Mouse (Mus musculus): ENCODE measurements around the gene Cfap97d1. TPM values are rescaled to one million over a fixed set of nuclear protein-coding genes. Genes with fewer than 3 reads are reported as not detected.
A peak's percentile ranks its signal among the peaks of the same experiment; 100 is the strongest.

The Cfap97d1 gene
- polyA plus RNA-seq, 1 experiment from 2014 or later: not detected

DNA sequence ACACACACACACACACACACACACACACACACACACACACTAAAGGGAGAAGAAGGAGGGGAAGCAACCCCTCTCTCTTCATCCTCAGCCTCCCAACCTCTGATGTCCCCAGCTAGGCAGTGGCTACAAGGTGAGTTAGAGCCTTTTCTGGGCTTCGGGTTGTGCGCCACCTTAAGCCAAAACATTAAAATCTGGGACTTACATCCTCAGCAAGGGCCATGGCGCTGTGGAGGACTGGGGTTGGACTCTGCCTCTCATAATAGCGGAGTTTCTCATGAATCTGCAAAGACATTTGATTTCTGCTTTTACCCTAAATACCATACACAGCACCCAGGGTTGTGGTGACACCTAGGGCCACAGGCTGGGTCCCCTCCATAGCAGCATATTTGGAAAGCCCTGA lies 40.8 kb downstream of the Cfap97d1 start:
- Histone ChIP-seq H3K4me1 (ENCODE audit: control insufficient read depth, insufficient read depth, low read length) (peaks cover 19% of the 10 kb centered on the region), H3K9ac (replicated peaks; ENCODE audit: low read depth, low read length) (no peak overlapping the region), H3K27me3 (ENCODE audit: control insufficient read depth, insufficient read depth, low read length) (no peaks in the 10 kb centered on the region), H3K4me2 (ENCODE audit: low read depth, low read length) (peak overlapping the region; percentile 72), H3K4me3 (ENCODE audit: low read depth, low read length) (no peak overlapping the region), H3K36me3 (ENCODE audit: control insufficient read depth, insufficient read depth, low read length) (no peaks in the 10 kb centered on the region), H3K9me3 (ENCODE audit: control insufficient read depth, low read length) (no peaks in the 10 kb centered on the region), H3K27ac (ENCODE audit: low read depth, low read length) (no peak overlapping the region)
- no peak for ATAC-seq (ENCODE audit: low read depth)
- WGBS: 85% methylated on average over 4 of the region's 4 CpGs

DNA sequence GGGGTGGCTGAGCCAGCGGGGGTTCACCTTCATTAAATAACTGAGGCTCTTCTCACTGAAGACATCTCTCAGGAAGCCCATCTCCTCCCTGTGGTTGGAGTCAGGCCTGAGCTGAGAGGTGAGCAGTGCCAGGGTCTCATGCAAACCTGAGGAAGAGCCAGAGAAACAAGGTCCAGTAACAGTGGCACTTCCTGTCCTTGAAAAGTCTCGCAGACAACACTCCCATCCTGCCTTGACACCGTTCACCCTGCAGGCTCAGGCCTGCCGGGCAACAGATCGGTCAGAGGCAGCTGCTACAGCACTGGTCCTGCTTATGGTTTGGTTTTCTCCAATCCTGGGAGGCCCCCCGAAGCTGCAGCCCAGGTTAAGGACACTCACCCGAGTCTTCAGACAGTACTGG lies 41.3 kb downstream of the Cfap97d1 start:
- H3K9ac ChIP-seq (replicated peaks; ENCODE audit: low read depth, low read length): 0 out of 2 replicates have a peak overlapping the region, but pooled peaks have one; percentile 0
- H3K4me3 ChIP-seq (ENCODE audit: low read depth, low read length): peak overlapping the region; percentile 77
- no peaks in the 10 kb centered on the region for H3K27me3 ChIP-seq (ENCODE audit: control insufficient read depth, insufficient read depth, low read length)
- no peaks in the 10 kb centered on the region for H3K36me3 ChIP-seq (ENCODE audit: control insufficient read depth, insufficient read depth, low read length)
- H3K27ac ChIP-seq (ENCODE audit: low read depth, low read length): no peak overlapping the region
- peaks cover 19% of the 10 kb centered on the region for H3K4me1 ChIP-seq (ENCODE audit: control insufficient read depth, insufficient read depth, low read length)
- H3K4me2 ChIP-seq (ENCODE audit: low read depth, low read length): peak overlapping the region; percentile 72
- 27% methylated on average over 7 of the region's 7 CpGs for WGBS
- no peaks in the 10 kb centered on the region for H3K9me3 ChIP-seq (ENCODE audit: control insufficient read depth, low read length)
- ATAC-seq (ENCODE audit: low read depth): no peak

DNA sequence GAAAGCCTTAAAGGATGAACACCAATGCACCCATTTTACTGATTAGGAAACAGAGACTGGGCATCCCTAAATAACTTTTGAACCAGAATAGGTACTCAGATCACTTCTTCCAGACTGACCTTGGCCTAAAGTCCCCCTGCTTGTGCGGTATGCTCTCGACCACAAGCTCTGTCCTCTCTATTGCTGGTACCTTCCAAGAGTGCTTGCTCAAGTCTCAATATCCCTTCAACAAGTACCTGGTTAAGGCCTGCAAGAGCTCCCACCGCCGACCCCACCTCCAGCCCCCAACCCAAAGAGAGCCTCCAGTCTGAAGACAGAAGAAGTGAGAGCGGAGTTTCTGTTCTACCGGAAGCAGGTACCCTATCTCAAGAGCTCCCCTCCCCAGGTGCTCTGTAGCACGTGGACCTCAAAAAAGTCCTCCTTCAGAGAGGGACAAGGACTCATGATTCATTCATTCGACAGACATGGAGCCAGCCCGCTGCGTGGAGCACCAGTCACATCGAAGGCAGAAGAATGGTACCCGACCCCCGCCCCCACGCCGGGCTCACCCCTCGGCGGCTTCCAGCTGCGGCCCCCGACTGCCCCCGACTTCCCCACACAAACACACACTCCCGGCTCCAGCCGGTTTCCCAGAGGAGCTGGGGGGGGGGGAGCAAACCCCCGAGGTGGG lies 42.0 kb downstream of the Cfap97d1 start:
- no peaks in the 10 kb centered on the region for H3K27me3 ChIP-seq (ENCODE audit: control insufficient read depth, insufficient read depth, low read length)
- 2% methylated on average over 22 of the region's 23 CpGs for WGBS
- H3K4me1 ChIP-seq (ENCODE audit: control insufficient read depth, insufficient read depth, low read length): peaks cover 19% of the 10 kb centered on the region
- no peaks in the 10 kb centered on the region for H3K9me3 ChIP-seq (ENCODE audit: control insufficient read depth, low read length)
- ATAC-seq (ENCODE audit: low read depth): peak; percentile 25
- peak overlapping the region; percentile 77 for H3K4me3 ChIP-seq (ENCODE audit: low read depth, low read length)
- H3K9ac ChIP-seq (replicated peaks; ENCODE audit: low read depth, low read length): peak overlapping the region; percentile 82
- peak overlapping the region; percentile 91 for H3K27ac ChIP-seq (ENCODE audit: low read depth, low read length)
- H3K36me3 ChIP-seq (ENCODE audit: control insufficient read depth, insufficient read depth, low read length): no peaks in the 10 kb centered on the region
- H3K4me2 ChIP-seq (ENCODE audit: low read depth, low read length): peak overlapping the region; percentile 72

DNA sequence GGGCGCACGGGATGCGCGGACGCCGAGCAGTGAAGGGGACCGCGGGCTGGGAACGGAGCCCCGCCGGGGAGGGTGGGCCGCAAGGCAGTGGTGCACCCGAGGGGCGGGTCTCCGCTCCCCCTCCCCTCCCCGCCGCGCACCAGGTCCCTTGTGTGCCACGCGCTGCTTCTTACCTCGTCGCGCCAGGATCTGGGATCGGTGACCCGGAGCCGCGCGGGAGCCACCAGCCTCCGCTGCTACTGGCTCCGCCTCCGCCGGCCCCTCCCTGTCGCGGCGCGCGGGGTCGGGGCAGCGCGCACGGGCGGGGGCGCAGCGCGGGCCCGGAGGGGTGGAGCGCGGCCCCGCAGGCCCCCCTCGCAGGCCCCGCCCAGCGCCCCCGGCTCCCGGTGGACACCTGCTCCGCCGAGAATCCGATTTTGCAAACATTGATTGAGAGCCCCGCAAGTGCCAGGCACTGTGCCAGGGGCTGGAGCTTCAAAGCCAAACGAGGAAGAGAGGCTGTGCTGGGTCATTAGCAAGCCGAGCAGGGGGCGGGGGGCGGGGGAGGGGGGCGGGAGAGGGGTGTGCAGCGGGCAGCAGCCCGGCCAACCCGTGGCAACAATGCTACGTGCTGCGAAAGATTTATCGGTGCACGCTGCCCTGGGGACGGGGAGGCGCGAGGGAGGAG lies 42.7 kb downstream of the Cfap97d1 start:
- peak overlapping the region; percentile 72 for H3K4me2 ChIP-seq (ENCODE audit: low read depth, low read length)
- H3K4me3 ChIP-seq (ENCODE audit: low read depth, low read length): peak overlapping the region; percentile 77
- ATAC-seq (ENCODE audit: low read depth): peak; percentile 91
- WGBS: under 1% methylated on average over 60 of the region's 73 CpGs
- H3K4me1 ChIP-seq (ENCODE audit: control insufficient read depth, insufficient read depth, low read length): peaks cover 19% of the 10 kb centered on the region
- H3K27me3 ChIP-seq (ENCODE audit: control insufficient read depth, insufficient read depth, low read length): no peaks in the 10 kb centered on the region
- H3K36me3 ChIP-seq (ENCODE audit: control insufficient read depth, insufficient read depth, low read length): no peaks in the 10 kb centered on the region
- peak overlapping the region; percentile 91 for H3K27ac ChIP-seq (ENCODE audit: low read depth, low read length)
- peak overlapping the region; percentile 82 for H3K9ac ChIP-seq (replicated peaks; ENCODE audit: low read depth, low read length)
- H3K9me3 ChIP-seq (ENCODE audit: control insufficient read depth, low read length): no peaks in the 10 kb centered on the region

DNA sequence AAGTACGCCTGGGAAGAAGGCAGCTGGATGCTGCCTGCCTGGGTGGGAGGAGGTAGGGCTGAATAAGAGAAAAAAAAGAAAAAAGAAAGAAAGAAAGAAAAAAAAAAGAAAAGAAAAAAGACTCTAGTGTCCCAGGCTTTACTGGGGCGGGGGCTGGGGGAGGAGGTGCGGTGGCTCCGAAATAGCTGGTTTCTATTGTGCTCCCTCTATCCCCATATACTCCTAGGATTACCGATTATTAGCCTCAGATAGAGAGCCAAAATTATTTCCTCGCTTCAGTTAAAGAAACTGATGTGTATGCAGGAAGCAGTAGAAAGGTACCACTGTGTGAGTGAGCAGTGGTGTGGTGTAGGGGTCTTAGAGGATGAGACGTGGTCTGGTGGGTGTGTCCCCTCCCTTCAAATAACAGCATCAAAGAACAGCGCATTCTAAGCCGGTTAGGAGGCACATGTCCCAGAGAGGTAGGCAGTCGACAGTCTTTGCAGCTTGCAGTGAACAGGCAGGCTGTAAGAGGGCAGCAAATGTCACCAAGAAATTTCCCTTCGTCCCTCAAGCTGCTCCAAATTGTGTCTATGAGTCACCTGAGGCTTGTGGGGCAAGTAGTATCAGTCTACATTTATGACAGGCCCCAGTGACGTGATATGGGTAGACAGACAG lies 43.4 kb downstream of the Cfap97d1 start:
- WGBS: 2% methylated on average over 12 of the region's 12 CpGs
- Histone ChIP-seq H3K27me3 (ENCODE audit: control insufficient read depth, insufficient read depth, low read length) (no peaks in the 10 kb centered on the region), H3K9ac (replicated peaks; ENCODE audit: low read depth, low read length) (peak overlapping the region; percentile 82), H3K36me3 (ENCODE audit: control insufficient read depth, insufficient read depth, low read length) (no peaks in the 10 kb centered on the region), H3K27ac (ENCODE audit: low read depth, low read length) (peak overlapping the region; percentile 91), H3K9me3 (ENCODE audit: control insufficient read depth, low read length) (no peaks in the 10 kb centered on the region), H3K4me2 (ENCODE audit: low read depth, low read length) (peak overlapping the region; percentile 72), H3K4me3 (ENCODE audit: low read depth, low read length) (peak overlapping the region; percentile 77), H3K4me1 (ENCODE audit: control insufficient read depth, insufficient read depth, low read length) (peaks cover 19% of the 10 kb centered on the region)
- ATAC-seq (ENCODE audit: low read depth): peak; percentile 25; the same call in 1 of the 2 replicates

DNA sequence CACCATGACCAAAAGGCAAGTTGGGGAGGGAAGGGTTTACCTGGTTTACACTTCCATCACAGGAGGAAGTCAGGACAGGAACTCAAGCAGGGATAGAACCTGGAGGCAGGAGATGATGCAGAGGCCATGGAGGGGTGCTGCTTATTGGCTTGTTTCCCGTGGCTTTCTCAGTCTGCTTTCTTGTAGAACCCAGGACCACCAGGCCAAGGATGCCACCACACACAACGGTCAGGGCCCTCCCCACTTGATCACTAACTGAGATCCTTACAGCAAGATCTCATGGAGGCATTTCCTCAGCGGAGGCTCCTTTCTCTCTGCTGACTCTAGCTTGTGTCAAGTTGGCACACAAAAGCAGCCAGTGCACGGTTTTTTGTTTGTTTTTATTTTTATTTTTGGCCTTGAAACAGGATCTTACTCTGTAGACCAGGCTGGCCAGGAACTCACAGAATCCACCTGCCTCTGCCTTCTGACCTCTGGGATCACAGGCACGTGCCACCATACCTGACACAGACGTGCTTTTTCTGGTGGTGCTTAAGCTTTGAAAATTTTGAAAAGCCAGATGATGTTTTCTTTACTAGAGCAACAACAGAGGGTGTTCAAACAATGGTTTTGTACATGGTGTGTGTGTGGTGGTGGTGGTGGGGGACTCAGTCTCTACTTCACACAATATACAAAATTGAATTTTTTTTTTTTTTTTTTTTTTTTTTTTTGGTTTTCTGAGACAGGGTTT lies 44.2 kb downstream of the Cfap97d1 start, which contains the start of gene Mpp3:
Mpp3 (minus strand) TSS at position 375 of the 730 bp plus-strand sequence.
- H3K27me3 ChIP-seq (ENCODE audit: control insufficient read depth, insufficient read depth, low read length): no peaks in the 10 kb centered on the region
- H3K4me1 ChIP-seq (ENCODE audit: control insufficient read depth, insufficient read depth, low read length): peaks cover 19% of the 10 kb centered on the region
- peak within 1 kb of the TSS; percentile 72 for H3K4me2 ChIP-seq (ENCODE audit: low read depth, low read length)
- H3K9me3 ChIP-seq (ENCODE audit: control insufficient read depth, low read length): no peaks in the 10 kb centered on the region
- ATAC-seq (ENCODE audit: low read depth): no peak
- H3K36me3 ChIP-seq (ENCODE audit: control insufficient read depth, insufficient read depth, low read length): no peaks in the 10 kb centered on the region
- H3K27ac ChIP-seq (ENCODE audit: low read depth, low read length): peak within 1 kb of the TSS; percentile 91
- H3K9ac ChIP-seq (replicated peaks; ENCODE audit: low read depth, low read length): peak within 1 kb of the TSS; percentile 82
- WGBS: 68% methylated on average over 6 of the region's 6 CpGs
- peak within 1 kb of the TSS; percentile 77 for H3K4me3 ChIP-seq (ENCODE audit: low read depth, low read length)

DNA sequence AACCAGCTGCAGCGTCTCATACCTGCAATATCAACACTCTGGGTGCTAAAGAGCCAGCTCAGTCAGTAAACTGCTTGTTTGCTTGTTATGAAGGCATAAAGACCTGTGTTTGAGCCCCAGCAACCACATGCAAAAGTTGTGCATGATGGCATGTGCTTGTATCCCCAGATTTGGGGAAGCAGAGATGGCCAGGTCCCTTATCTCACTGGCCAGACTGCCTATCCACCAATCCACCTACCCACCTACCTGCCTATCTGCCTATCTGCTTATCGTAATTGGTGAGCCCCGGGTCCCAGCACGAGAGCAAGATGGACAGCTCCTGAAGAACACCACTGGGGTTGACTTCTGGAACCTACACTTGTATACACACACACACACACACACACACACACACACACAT lies 45.2 kb downstream of the Cfap97d1 start:
- Histone ChIP-seq H3K27me3 (ENCODE audit: control insufficient read depth, insufficient read depth, low read length) (no peaks in the 10 kb centered on the region), H3K4me1 (ENCODE audit: control insufficient read depth, insufficient read depth, low read length) (peaks cover 19% of the 10 kb centered on the region), H3K9ac (replicated peaks; ENCODE audit: low read depth, low read length) (no peak overlapping the region), H3K27ac (ENCODE audit: low read depth, low read length) (no peak overlapping the region), H3K36me3 (ENCODE audit: control insufficient read depth, insufficient read depth, low read length) (no peaks in the 10 kb centered on the region), H3K4me3 (ENCODE audit: low read depth, low read length) (no peak overlapping the region), H3K4me2 (ENCODE audit: low read depth, low read length) (no peak overlapping the region), H3K9me3 (ENCODE audit: control insufficient read depth, low read length) (no peaks in the 10 kb centered on the region)
- no peak for ATAC-seq (ENCODE audit: low read depth)
- 84% methylated on average over 4 of the region's 4 CpGs for WGBS

DNA sequence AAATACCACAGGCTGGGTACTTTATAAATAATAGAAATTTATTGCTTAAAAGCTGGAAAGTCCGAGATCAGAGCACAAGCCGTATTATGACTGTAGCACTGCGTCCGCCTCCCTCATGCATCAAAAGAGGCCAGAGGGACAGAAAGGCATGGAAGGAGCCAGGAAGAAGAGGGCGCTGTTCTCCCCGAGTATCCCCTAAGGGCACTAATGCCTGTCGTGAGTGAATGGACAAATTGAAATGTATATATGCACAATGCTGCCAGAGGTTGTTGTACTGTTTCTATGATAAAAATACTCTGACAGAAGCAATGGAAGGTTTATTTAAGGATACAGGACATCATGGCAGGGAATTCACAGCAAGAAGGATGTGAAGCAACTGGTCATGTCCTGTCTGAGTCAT lies 45.9 kb downstream of the Cfap97d1 start:
- no peak for ATAC-seq (ENCODE audit: low read depth)

More for the DNA sequence above, 45.9 kb downstream of the Cfap97d1 start:
- Histone ChIP-seq H3K4me1 (ENCODE audit: control insufficient read depth, insufficient read depth, low read length) (peaks cover 18% of the 10 kb centered on the region), H3K36me3 (ENCODE audit: control insufficient read depth, insufficient read depth, low read length) (no peaks in the 10 kb centered on the region), H3K4me3 (ENCODE audit: low read depth, low read length) (no peak overlapping the region), H3K9me3 (ENCODE audit: control insufficient read depth, low read length) (no peaks in the 10 kb centered on the region), H3K9ac (replicated peaks; ENCODE audit: low read depth, low read length) (no peak overlapping the region), H3K4me2 (ENCODE audit: low read depth, low read length) (no peak overlapping the region), H3K27ac (ENCODE audit: low read depth, low read length) (no peak overlapping the region), H3K27me3 (ENCODE audit: control insufficient read depth, insufficient read depth, low read length) (no peaks in the 10 kb centered on the region)
- WGBS: 18% methylated on average over 7 of the region's 7 CpGs

Measured in neural tube, embryonic 14.5 days (tissue).